Mouse (Mus musculus): ENCODE data around the gene Dgki. TPM values are rescaled to one million over a fixed set of nuclear protein-coding genes. Genes with fewer than 3 reads are reported as not detected.

Gene Dgki
- polyA plus RNA-seq, 1 experiment, result 2.0 TPM

GRCm38 (mm10) chr6:37150038-37150437, 149.9 kb downstream of the Dgki start:
- TF ChIP-seq POLR2A (IDR thresholded peaks at IDR 0.05; ENCODE audit: insufficient read depth, low read length), result no peak
- TF ChIP-seq EP300 (IDR thresholded peaks at IDR 0.05; ENCODE audit: insufficient read depth, low read depth, low read length), result no peak
- TF ChIP-seq CTCF (IDR thresholded peaks at IDR 0.05; ENCODE audit: low read depth, low read length), result no peak
- no peaks in the 10 kb centered on the region for H3K36me3 ChIP-seq (ENCODE audit: control insufficient read depth, insufficient read depth, low read length, poor library complexity, severe bottlenecking)
- H3K27me3 ChIP-seq (ENCODE audit: control insufficient read depth, insufficient read depth, low read length, poor library complexity, severe bottlenecking), result no peaks in the 10 kb centered on the region
- no peaks in the 10 kb centered on the region for H3K9me3 ChIP-seq (replicated peaks; ENCODE audit: control insufficient read depth, insufficient read depth, low read length, poor library complexity, severe bottlenecking)
- H3K9ac ChIP-seq (ENCODE audit: low read depth, poor library complexity, severe bottlenecking), result no peak overlapping the region
- no peak overlapping the region for H3K4me3 ChIP-seq (ENCODE audit: low read depth, low read length)
- H3K27ac ChIP-seq (ENCODE audit: insufficient read depth, low read length), result no peak overlapping the region
- H3K4me1 ChIP-seq (ENCODE audit: control insufficient read depth, insufficient read depth, low read length), result peaks cover 2% of the 10 kb centered on the region

DNA sequence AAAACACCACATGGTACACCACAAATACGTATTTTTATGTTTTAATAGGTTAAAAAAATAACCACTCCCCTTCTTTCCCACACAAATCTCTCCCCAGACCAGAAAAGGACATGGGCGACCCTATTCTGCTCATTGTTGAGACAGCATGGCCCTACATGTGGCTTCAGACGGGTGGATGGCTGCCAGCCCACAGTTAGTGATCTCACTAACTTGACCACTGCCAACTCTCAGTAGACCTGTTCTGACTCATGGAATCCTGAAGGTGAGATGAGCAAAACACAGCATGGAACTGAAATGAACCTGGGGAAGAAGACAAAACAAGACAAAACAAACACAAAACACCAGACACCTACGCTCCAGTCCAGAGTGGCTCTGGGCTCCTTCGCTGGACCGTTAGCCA, 150.8 kb downstream of the Dgki start:
- Histone ChIP-seq H3K36me3 (ENCODE audit: control insufficient read depth, insufficient read depth, low read length, poor library complexity, severe bottlenecking) (no peaks in the 10 kb centered on the region), H3K4me1 (ENCODE audit: control insufficient read depth, insufficient read depth, low read length) (peaks cover 2% of the 10 kb centered on the region), H3K9me3 (replicated peaks; ENCODE audit: control insufficient read depth, insufficient read depth, low read length, poor library complexity, severe bottlenecking) (no peaks in the 10 kb centered on the region), H3K4me3 (ENCODE audit: low read depth, low read length) (no peak overlapping the region), H3K27me3 (ENCODE audit: control insufficient read depth, insufficient read depth, low read length, poor library complexity, severe bottlenecking) (no peaks in the 10 kb centered on the region), H3K9ac (ENCODE audit: low read depth, poor library complexity, severe bottlenecking) (no peak overlapping the region), H3K27ac (ENCODE audit: insufficient read depth, low read length) (no peak overlapping the region)
- TF ChIP-seq CTCF (IDR thresholded peaks at IDR 0.05; ENCODE audit: low read depth, low read length) (no peak), POLR2A (IDR thresholded peaks at IDR 0.05; ENCODE audit: insufficient read depth, low read length) (no peak), EP300 (IDR thresholded peaks at IDR 0.05; ENCODE audit: insufficient read depth, low read depth, low read length) (no peak)

- TF ChIP-seq POLR2A (IDR thresholded peaks at IDR 0.05; ENCODE audit: insufficient read depth, low read length) (no peak), EP300 (IDR thresholded peaks at IDR 0.05; ENCODE audit: insufficient read depth, low read depth, low read length) (no peak), CTCF (IDR thresholded peaks at IDR 0.05; ENCODE audit: low read depth, low read length) (no peak)
- H3K27me3 ChIP-seq (ENCODE audit: control insufficient read depth, insufficient read depth, low read length, poor library complexity, severe bottlenecking), result no peaks in the 10 kb centered on the region
- H3K9me3 ChIP-seq (replicated peaks; ENCODE audit: control insufficient read depth, insufficient read depth, low read length, poor library complexity, severe bottlenecking), result no peaks in the 10 kb centered on the region
- H3K27ac ChIP-seq (ENCODE audit: insufficient read depth, low read length), result no peak overlapping the region
- H3K9ac ChIP-seq (ENCODE audit: low read depth, poor library complexity, severe bottlenecking), result no peak overlapping the region
- H3K36me3 ChIP-seq (ENCODE audit: control insufficient read depth, insufficient read depth, low read length, poor library complexity, severe bottlenecking), result no peaks in the 10 kb centered on the region
- H3K4me1 ChIP-seq (ENCODE audit: control insufficient read depth, insufficient read depth, low read length), result peaks cover 2% of the 10 kb centered on the region
- H3K4me3 ChIP-seq (ENCODE audit: low read depth, low read length), result no peak overlapping the region
These were observed 152.5 kb downstream of the Dgki start for GRCm38 (mm10) chr6:37147431-37148022.

GRCm38 (mm10) chr6:37143867-37144163, 156.2 kb downstream of the Dgki start:
- no peak overlapping the region for H3K9ac ChIP-seq (ENCODE audit: low read depth, poor library complexity, severe bottlenecking)
- no peaks in the 10 kb centered on the region for H3K36me3 ChIP-seq (ENCODE audit: control insufficient read depth, insufficient read depth, low read length, poor library complexity, severe bottlenecking)
- TF ChIP-seq POLR2A (IDR thresholded peaks at IDR 0.05; ENCODE audit: insufficient read depth, low read length), result no peak
- no peak for TF ChIP-seq CTCF (IDR thresholded peaks at IDR 0.05; ENCODE audit: low read depth, low read length)
- TF ChIP-seq EP300 (IDR thresholded peaks at IDR 0.05; ENCODE audit: insufficient read depth, low read depth, low read length), result no peak
- H3K27me3 ChIP-seq (ENCODE audit: control insufficient read depth, insufficient read depth, low read length, poor library complexity, severe bottlenecking), result no peaks in the 10 kb centered on the region
- H3K4me3 ChIP-seq (ENCODE audit: low read depth, low read length), result no peak overlapping the region
- H3K27ac ChIP-seq (ENCODE audit: insufficient read depth, low read length), result no peak overlapping the region
- no peaks in the 10 kb centered on the region for H3K9me3 ChIP-seq (replicated peaks; ENCODE audit: control insufficient read depth, insufficient read depth, low read length, poor library complexity, severe bottlenecking)
- no peaks in the 10 kb centered on the region for H3K4me1 ChIP-seq (ENCODE audit: control insufficient read depth, insufficient read depth, low read length)

GRCm38 (mm10) chr6:37142991-37143866, 156.8 kb downstream of the Dgki start:
- no peaks in the 10 kb centered on the region for H3K4me1 ChIP-seq (ENCODE audit: control insufficient read depth, insufficient read depth, low read length)
- TF ChIP-seq POLR2A (IDR thresholded peaks at IDR 0.05; ENCODE audit: insufficient read depth, low read length), result no peak
- TF ChIP-seq EP300 (IDR thresholded peaks at IDR 0.05; ENCODE audit: insufficient read depth, low read depth, low read length), result no peak
- no peak for TF ChIP-seq CTCF (IDR thresholded peaks at IDR 0.05; ENCODE audit: low read depth, low read length)
- no peak overlapping the region for H3K27ac ChIP-seq (ENCODE audit: insufficient read depth, low read length)
- no peak overlapping the region for H3K4me3 ChIP-seq (ENCODE audit: low read depth, low read length)
- H3K36me3 ChIP-seq (ENCODE audit: control insufficient read depth, insufficient read depth, low read length, poor library complexity, severe bottlenecking), result no peaks in the 10 kb centered on the region
- no peaks in the 10 kb centered on the region for H3K27me3 ChIP-seq (ENCODE audit: control insufficient read depth, insufficient read depth, low read length, poor library complexity, severe bottlenecking)
- no peak overlapping the region for H3K9ac ChIP-seq (ENCODE audit: low read depth, poor library complexity, severe bottlenecking)
- no peaks in the 10 kb centered on the region for H3K9me3 ChIP-seq (replicated peaks; ENCODE audit: control insufficient read depth, insufficient read depth, low read length, poor library complexity, severe bottlenecking)

GRCm38 (mm10) chr6:37138816-37139215, 161.2 kb downstream of the Dgki start:
- no peak overlapping the region for H3K9ac ChIP-seq (ENCODE audit: low read depth, poor library complexity, severe bottlenecking)
- no peaks in the 10 kb centered on the region for H3K36me3 ChIP-seq (ENCODE audit: control insufficient read depth, insufficient read depth, low read length, poor library complexity, severe bottlenecking)
- H3K4me1 ChIP-seq (ENCODE audit: control insufficient read depth, insufficient read depth, low read length), result no peaks in the 10 kb centered on the region
- no peak for TF ChIP-seq CTCF (IDR thresholded peaks at IDR 0.05; ENCODE audit: low read depth, low read length)
- no peak for TF ChIP-seq EP300 (IDR thresholded peaks at IDR 0.05; ENCODE audit: insufficient read depth, low read depth, low read length)
- no peak for TF ChIP-seq POLR2A (IDR thresholded peaks at IDR 0.05; ENCODE audit: insufficient read depth, low read length)
- H3K4me3 ChIP-seq (ENCODE audit: low read depth, low read length), result no peak overlapping the region
- no peaks in the 10 kb centered on the region for H3K27me3 ChIP-seq (ENCODE audit: control insufficient read depth, insufficient read depth, low read length, poor library complexity, severe bottlenecking)
- no peaks in the 10 kb centered on the region for H3K9me3 ChIP-seq (replicated peaks; ENCODE audit: control insufficient read depth, insufficient read depth, low read length, poor library complexity, severe bottlenecking)
- no peak overlapping the region for H3K27ac ChIP-seq (ENCODE audit: insufficient read depth, low read length)
